Mouse (Mus musculus): Measurements from ENCODE around the gene Defb28. TPM values are rescaled to one million over a fixed set of nuclear protein-coding genes. Genes with fewer than 3 reads are reported as not detected.

Defb28 gene
- not detected in 2 replicates for polyA plus RNA-seq (2012; rRNA removed)

DNA sequence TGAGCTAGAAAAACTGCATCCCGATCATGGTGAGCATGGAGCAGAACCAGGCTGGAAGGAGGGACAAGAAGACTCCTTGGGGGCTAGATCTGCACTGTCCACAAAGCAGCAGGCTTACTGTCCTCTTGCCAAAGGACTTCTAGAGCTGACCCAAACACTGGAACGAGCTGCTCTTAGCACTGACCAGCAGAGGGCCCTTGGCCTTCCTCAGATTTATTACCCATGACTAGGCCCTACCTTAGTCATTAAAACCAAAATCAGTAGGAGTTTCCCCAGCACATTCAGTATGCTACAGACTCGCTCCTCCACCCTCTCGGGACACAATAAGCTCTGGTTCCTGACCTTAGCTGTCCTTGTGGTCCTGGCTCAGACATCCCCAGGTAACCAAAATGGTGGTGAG lies at the start of gene Defb28:
Gene Defb28 (plus strand): TSS at position 275 of the 400 bp plus-strand sequence.

GRCm38 (mm10) chr2:152476763-152477162 lies 41.3 kb upstream of the Defb28 start, which contains the start of gene Defb20:
Gene Defb20, plus strand, starts transcription at chr2:152477063.

GRCm38 (mm10) chr2:152490038-152490437 lies 28.0 kb upstream of the Defb28 start, which contains the start of gene Defb22:
Gene Defb22, minus strand, starts transcription at chr2:152490138.

DNA sequence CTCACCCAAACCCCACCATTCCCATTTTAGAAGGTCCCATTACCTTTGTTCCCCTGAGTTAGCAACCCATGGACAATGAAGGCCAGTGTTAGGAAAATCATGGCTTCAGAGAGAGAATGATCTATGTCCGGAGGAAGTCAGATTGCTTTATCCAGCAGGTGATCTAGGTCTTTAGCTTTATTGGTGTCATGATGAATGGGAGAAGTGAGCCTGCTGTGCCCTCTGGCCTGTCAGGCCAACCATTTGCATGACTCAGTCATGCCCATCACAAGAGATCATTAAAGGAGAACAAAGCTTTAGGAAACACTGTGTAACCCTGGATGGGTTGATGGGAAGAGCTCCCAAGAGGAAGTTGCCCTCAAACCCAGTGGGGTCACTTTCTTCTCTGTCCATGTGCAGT lies 6.5 kb upstream of the Defb28 start, which contains the start of gene Defb26:
Gene Defb26 (minus strand): TSS at position 101 of the 400 bp plus-strand sequence.

DNA sequence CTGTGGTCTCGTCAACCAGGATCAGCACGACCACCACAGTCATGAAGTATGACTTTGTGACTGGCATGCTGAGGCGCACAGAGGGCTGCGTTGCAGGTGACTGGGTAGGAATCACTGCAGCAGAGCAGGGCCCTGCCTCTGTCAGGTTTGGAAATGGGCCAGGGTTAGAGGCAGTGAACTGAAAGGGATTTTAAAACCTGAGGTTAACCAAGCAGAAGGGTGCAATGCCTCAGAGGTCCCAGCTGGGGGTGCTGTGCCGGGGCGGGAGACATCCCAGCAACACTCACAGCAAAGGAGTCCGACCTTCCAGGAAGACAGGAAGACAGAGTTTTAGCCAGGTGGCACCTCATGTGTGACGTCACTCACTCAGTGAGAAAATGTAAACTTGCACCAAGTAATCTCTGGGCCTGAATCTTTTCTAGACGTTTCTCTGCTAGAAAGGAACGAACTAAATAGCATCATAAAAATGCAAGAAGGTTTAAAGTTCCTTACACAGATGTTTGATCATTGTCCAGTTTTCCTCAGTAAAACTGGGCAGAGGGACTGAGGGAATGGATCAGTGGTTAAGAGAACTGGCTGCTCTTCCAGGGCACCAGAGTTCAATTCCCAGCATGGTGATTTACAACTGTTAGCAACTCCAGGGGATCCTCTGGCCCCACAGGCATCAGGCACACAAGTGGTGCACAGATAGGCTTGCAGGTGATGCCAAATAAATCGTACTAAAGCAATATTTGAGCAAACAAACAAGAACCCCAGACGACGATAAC lies 22.1 kb downstream of the Defb28 start, which contains the start of gene Defb29:
Gene Defb29 (minus strand): TSS at position 155 of the 767 bp plus-strand sequence.

GRCm38 (mm10) chr2:152569038-152569437 lies 51.0 kb downstream of the Defb28 start, which contains the start of gene Gm17416:
Gene Gm17416, plus strand, starts transcription at chr2:152569338.

Other genes with a start within 250 kb of the Defb28 start
- gene Tbc1d20, start 224.4 kb upstream of the Defb28 start, polyA plus RNA-seq (2012; rRNA removed): 54.5 and 56.4 TPM in 2 replicates
- 335 and 401 TPM in 2 replicates for gene Rbck1, start 185.6 kb upstream of the Defb28 start, polyA plus RNA-seq (2012; rRNA removed)
- gene Trib3, start 174.2 kb upstream of the Defb28 start, polyA plus RNA-seq (2012; rRNA removed): 3.9 and 6.1 TPM in 2 replicates
- gene Nrsn2, start 141.6 kb upstream of the Defb28 start, polyA plus RNA-seq (2012; rRNA removed): 0.24 and 0.27 TPM in 2 replicates
- gene Sox12, start 120.2 kb upstream of the Defb28 start, polyA plus RNA-seq (2012; rRNA removed): 47.1 and 55.3 TPM in 2 replicates
- gene Zcchc3, start 103.2 kb upstream of the Defb28 start, polyA plus RNA-seq (2012; rRNA removed): 10.0 and 11.5 TPM in 2 replicates
- gene 6820408C15Rik, start 102.7 kb upstream of the Defb28 start, polyA plus RNA-seq (2012; rRNA removed): 4.9 and 5.1 TPM in 2 replicates
- not detected in 2 replicates for gene Defb23, start 53.6 kb upstream of the Defb28 start, polyA plus RNA-seq (2012; rRNA removed)
- gene Defb20, start 41.2 kb upstream of the Defb28 start, polyA plus RNA-seq (2012; rRNA removed): 0.39 TPM in 1 of 2 replicates, not detected in the other
- not detected in 2 replicates for gene Defb22, start 28.1 kb upstream of the Defb28 start, polyA plus RNA-seq (2012; rRNA removed)
- gene Defb26, start 6.6 kb upstream of the Defb28 start, polyA plus RNA-seq (2012; rRNA removed): not detected in 2 replicates
- gene Defb29, start 21.8 kb downstream of the Defb28 start, polyA plus RNA-seq (2012; rRNA removed): not detected in 2 replicates
- gene Gm17416, start 51.1 kb downstream of the Defb28 start, polyA plus RNA-seq (2012; rRNA removed): not detected in 2 replicates
- not detected in 2 replicates for gene Defb21, start 54.5 kb downstream of the Defb28 start, polyA plus RNA-seq (2012; rRNA removed)
- 39.7 and 66.9 TPM in 2 replicates for gene Defb19, start 62.1 kb downstream of the Defb28 start, polyA plus RNA-seq (2012; rRNA removed)
- not detected in 2 replicates for gene Defb45, start 81.1 kb downstream of the Defb28 start, polyA plus RNA-seq (2012; rRNA removed)
- 0.46 and 0.64 TPM in 2 replicates for gene Defb36, start 86.1 kb downstream of the Defb28 start, polyA plus RNA-seq (2012; rRNA removed)
- gene Defb25, start 104.8 kb downstream of the Defb28 start, polyA plus RNA-seq (2012; rRNA removed): 1.7 TPM in 1 of 2 replicates, not detected in the other
- 25.0 and 28.2 TPM in 2 replicates for gene Rem1, start 108.7 kb downstream of the Defb28 start, polyA plus RNA-seq (2012; rRNA removed)
- 330 and 441 TPM in 2 replicates for gene H13, start 151.2 kb downstream of the Defb28 start, polyA plus RNA-seq (2012; rRNA removed)
- 3.7 and 4.2 TPM in 2 replicates for gene Mcts2, start 168.8 kb downstream of the Defb28 start, polyA plus RNA-seq (2012; rRNA removed)
- gene Id1, start 218.0 kb downstream of the Defb28 start, polyA plus RNA-seq (2012; rRNA removed): 383 and 402 TPM in 2 replicates
- gene Cox4i2, start 235.9 kb downstream of the Defb28 start, polyA plus RNA-seq (2012; rRNA removed): 6.7 and 9.5 TPM in 2 replicates